Mouse (Mus musculus): Measurements from ENCODE around the gene Pitpnm2. TPM values are rescaled to one million over a fixed set of nuclear protein-coding genes. Genes with fewer than 3 reads are reported as not detected.

The Pitpnm2 gene
- polyA plus RNA-seq, 1 experiment: 4.0 TPM

- H3K4me3 ChIP-seq (ENCODE audit: insufficient read depth, poor library complexity, severe bottlenecking): no peak overlapping the region
- no peaks in the 10 kb centered on the region for H3K36me3 ChIP-seq (ENCODE audit: control insufficient read depth, insufficient read depth)
- H3ac ChIP-seq (ENCODE audit: control insufficient read depth, insufficient read length, low read depth): no peak overlapping the region
- TF ChIP-seq CEBPB (IDR thresholded peaks at IDR 0.05; ENCODE audit: low read depth): no peak
- no peak for TF ChIP-seq MYOD1 (IDR thresholded peaks at IDR 0.05; ENCODE audit: control insufficient read depth, insufficient read length, low read depth)
- TF ChIP-seq MAX (IDR thresholded peaks at IDR 0.05): no peak
- no peak for TF ChIP-seq MYOG (IDR thresholded peaks at IDR 0.05; ENCODE audit: control insufficient read depth, extremely low read depth, insufficient read length)
- TF ChIP-seq FOSL1 (IDR thresholded peaks at IDR 0.05; ENCODE audit: insufficient read depth, low read length, poor library complexity, severe bottlenecking): no peak
- TF ChIP-seq USF1 (IDR thresholded peaks at IDR 0.05; ENCODE audit: low read depth): no peak
- TF ChIP-seq CTCF (IDR thresholded peaks at IDR 0.05; ENCODE audit: control insufficient read depth, insufficient read depth, insufficient read length): no peak
- no peaks in the 10 kb centered on the region for H3K79me2 ChIP-seq (ENCODE audit: control insufficient read depth, insufficient read depth)
- H3K27me3 ChIP-seq (ENCODE audit: control insufficient read depth, insufficient read depth, insufficient read length): no peaks in the 10 kb centered on the region
- no peaks in the 10 kb centered on the region for H3K79me3 ChIP-seq (ENCODE audit: low read depth)
Measured at GRCm38 (mm10) chr5:124196082-124196481, 53.5 kb downstream of the Pitpnm2 start.

DNA sequence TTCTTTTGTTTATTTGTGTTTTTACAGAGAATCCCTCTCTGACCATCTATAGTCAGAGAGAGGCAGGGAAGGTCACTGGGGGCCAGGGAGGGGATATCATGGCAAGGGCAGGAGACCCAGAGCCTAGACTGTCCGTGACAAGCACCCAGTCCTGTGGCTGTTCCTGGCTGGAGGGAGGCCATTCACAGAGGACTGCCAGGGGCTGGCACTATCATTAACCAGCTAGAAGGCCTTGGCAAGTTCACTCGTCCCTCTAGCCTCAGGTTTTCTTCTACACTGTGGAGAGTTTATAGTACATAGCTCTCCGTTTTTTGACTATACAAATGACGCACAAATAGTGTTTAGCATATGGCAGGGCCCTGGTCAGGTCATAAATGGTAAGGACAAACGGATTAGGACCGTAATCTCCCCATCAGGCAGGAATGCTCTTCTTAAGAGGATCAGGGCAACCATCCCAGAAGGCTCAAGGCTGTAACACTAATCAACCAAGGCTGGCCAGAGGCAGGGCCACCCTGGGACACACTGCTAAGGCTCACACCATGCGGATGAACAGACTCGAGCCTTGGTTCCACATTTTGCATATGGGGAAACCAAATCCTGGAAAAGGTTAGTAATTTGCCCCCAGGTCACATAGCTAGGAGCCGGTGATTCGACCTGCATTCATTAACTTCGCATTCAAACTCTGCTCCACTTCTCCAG lies 55.0 kb downstream of the Pitpnm2 start:
- no peaks in the 10 kb centered on the region for H3K79me2 ChIP-seq (ENCODE audit: control insufficient read depth, insufficient read depth)
- TF ChIP-seq CTCF (IDR thresholded peaks at IDR 0.05; ENCODE audit: control insufficient read depth, insufficient read depth, insufficient read length): no peak
- H3K79me3 ChIP-seq (ENCODE audit: low read depth): no peaks in the 10 kb centered on the region
- no peak overlapping the region for H3ac ChIP-seq (ENCODE audit: control insufficient read depth, insufficient read length, low read depth)
- no peaks in the 10 kb centered on the region for H3K27me3 ChIP-seq (ENCODE audit: control insufficient read depth, insufficient read depth, insufficient read length)
- H3K4me3 ChIP-seq (ENCODE audit: insufficient read depth, poor library complexity, severe bottlenecking): no peak overlapping the region
- H3K36me3 ChIP-seq (ENCODE audit: control insufficient read depth, insufficient read depth): no peaks in the 10 kb centered on the region

DNA sequence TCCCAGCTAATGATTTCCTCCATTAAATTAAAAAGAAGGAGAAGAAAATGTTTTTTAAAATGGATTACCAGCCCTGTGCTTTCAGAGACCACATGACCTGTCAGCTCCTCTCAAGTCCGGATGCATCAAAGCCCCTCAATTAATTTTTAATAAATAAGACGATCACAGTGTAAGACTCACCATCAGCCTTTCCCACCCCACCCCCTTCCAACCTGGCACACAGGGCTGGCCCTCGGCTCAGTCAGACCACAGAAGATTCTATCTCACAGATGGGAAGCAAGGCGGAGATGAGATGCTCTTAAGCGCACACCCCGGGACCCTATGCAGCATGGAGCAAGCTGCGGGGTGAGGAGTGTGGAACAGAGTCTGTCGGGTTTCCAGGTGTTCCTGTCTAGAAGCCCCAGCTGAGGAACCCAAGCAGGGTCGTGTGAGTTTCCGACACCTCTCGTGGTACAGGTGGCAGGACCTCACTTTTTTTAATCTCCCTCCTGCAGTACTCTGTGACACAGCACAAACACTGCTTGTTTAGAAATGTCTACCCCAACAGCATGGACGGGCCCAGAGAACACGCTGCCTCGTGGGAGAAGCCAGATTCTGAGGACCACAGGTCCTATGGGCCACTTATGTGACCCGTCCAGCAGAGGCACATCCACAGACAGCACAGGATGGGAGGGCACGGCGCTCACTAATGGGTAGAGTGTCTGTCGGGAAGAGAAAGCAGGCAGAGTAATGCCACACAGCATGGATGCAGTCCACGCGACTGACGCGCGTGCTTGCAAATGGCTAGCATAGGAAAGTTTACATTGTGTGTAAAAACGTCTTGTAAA lies 56.1 kb downstream of the Pitpnm2 start:
- H3K27me3 ChIP-seq (ENCODE audit: control insufficient read depth, insufficient read depth, insufficient read length): no peaks in the 10 kb centered on the region
- H3K79me2 ChIP-seq (ENCODE audit: control insufficient read depth, insufficient read depth): no peaks in the 10 kb centered on the region
- TF ChIP-seq USF1 (IDR thresholded peaks at IDR 0.05; ENCODE audit: low read depth) (no peak), CTCF (IDR thresholded peaks at IDR 0.05; ENCODE audit: control insufficient read depth, insufficient read depth, insufficient read length) (no peak), FOSL1 (IDR thresholded peaks at IDR 0.05; ENCODE audit: insufficient read depth, low read length, poor library complexity, severe bottlenecking) (no peak), CEBPB (IDR thresholded peaks at IDR 0.05; ENCODE audit: low read depth) (no peak), MAX (IDR thresholded peaks at IDR 0.05) (no peak), MYOD1 (IDR thresholded peaks at IDR 0.05; ENCODE audit: control insufficient read depth, insufficient read length, low read depth) (no peak), MYOG (IDR thresholded peaks at IDR 0.05; ENCODE audit: control insufficient read depth, extremely low read depth, insufficient read length) (no peak)
- H3K79me3 ChIP-seq (ENCODE audit: low read depth): no peaks in the 10 kb centered on the region
- no peak overlapping the region for H3ac ChIP-seq (ENCODE audit: control insufficient read depth, insufficient read length, low read depth)
- H3K4me3 ChIP-seq (ENCODE audit: insufficient read depth, poor library complexity, severe bottlenecking): no peak overlapping the region
- H3K36me3 ChIP-seq (ENCODE audit: control insufficient read depth, insufficient read depth): no peaks in the 10 kb centered on the region

DNA sequence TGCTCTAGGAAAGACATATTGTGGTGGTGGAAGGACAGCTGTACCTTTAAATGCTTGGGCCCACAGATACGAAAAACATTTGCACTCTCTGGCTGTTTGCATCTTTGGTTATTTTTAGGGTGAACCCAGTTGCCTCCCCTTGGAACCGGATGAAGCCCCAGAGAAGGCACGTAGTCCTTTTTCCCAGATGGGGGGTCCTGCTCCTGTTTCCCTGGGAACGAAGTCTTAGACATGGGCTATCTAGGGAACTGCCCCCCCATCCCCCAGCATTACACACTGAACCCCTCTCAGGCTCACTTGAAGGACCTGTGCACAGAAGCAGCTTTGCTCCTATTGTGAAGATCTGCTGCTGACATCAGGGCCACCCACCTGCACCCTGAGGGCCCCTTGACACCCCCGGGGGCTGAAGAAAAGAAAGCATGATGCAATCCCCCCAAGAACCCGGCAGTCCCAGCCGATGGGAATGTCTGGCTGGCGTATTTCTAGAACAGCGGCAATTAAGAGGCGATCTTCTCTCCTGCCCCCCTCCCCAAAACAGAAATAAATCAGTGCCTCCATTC lies 56.8 kb downstream of the Pitpnm2 start:
- no peak overlapping the region for H3K4me3 ChIP-seq (ENCODE audit: insufficient read depth, poor library complexity, severe bottlenecking)
- no peaks in the 10 kb centered on the region for H3K27me3 ChIP-seq (ENCODE audit: control insufficient read depth, insufficient read depth, insufficient read length)
- TF ChIP-seq CTCF (IDR thresholded peaks at IDR 0.05; ENCODE audit: control insufficient read depth, insufficient read depth, insufficient read length) (no peak), MYOD1 (IDR thresholded peaks at IDR 0.05; ENCODE audit: control insufficient read depth, insufficient read length, low read depth) (no peak), MYOG (IDR thresholded peaks at IDR 0.05; ENCODE audit: control insufficient read depth, extremely low read depth, insufficient read length) (no peak), MAX (IDR thresholded peaks at IDR 0.05) (no peak), USF1 (IDR thresholded peaks at IDR 0.05; ENCODE audit: low read depth) (no peak)
- no peak overlapping the region for H3ac ChIP-seq (ENCODE audit: control insufficient read depth, insufficient read length, low read depth)
- H3K79me2 ChIP-seq (ENCODE audit: control insufficient read depth, insufficient read depth): no peaks in the 10 kb centered on the region
- H3K79me3 ChIP-seq (ENCODE audit: low read depth): no peaks in the 10 kb centered on the region
- H3K36me3 ChIP-seq (ENCODE audit: control insufficient read depth, insufficient read depth): no peaks in the 10 kb centered on the region

DNA sequence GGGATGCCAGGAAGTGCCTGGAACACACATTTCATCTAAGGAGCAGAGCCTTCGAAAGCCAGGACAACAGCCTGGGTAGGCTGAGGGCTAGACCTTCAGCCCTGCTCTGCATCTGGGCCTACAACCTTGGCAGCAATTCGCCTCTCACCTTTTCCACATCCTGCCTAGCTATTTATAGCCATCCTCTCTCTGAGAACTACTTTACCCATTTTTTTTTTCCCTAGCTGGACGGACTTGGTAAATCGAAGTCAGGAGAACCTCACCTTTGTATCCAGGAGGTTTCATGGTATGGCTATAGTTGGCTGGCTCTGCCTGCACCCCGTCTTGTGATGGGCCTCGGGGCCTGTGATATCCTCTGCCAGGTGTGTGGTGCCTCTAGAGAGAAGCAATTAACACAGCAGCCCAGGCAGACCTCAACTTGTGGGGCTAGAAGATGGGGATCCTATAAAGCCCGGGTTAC lies 57.3 kb downstream of the Pitpnm2 start:
- H3K27me3 ChIP-seq (ENCODE audit: control insufficient read depth, insufficient read depth, insufficient read length): no peaks in the 10 kb centered on the region
- H3K79me3 ChIP-seq (ENCODE audit: low read depth): no peaks in the 10 kb centered on the region
- H3K4me3 ChIP-seq (ENCODE audit: insufficient read depth, poor library complexity, severe bottlenecking): no peak overlapping the region
- H3K36me3 ChIP-seq (ENCODE audit: control insufficient read depth, insufficient read depth): no peaks in the 10 kb centered on the region
- no peaks in the 10 kb centered on the region for H3K79me2 ChIP-seq (ENCODE audit: control insufficient read depth, insufficient read depth)
- no peak for TF ChIP-seq CEBPB (IDR thresholded peaks at IDR 0.05; ENCODE audit: low read depth)
- no peak for TF ChIP-seq MYOD1 (IDR thresholded peaks at IDR 0.05; ENCODE audit: control insufficient read depth, insufficient read length, low read depth)
- no peak for TF ChIP-seq CTCF (IDR thresholded peaks at IDR 0.05; ENCODE audit: control insufficient read depth, insufficient read depth, insufficient read length)
- no peak for TF ChIP-seq MAX (IDR thresholded peaks at IDR 0.05)
- no peak for TF ChIP-seq USF1 (IDR thresholded peaks at IDR 0.05; ENCODE audit: low read depth)
- TF ChIP-seq MYOG (IDR thresholded peaks at IDR 0.05; ENCODE audit: control insufficient read depth, extremely low read depth, insufficient read length): no peak
- TF ChIP-seq FOSL1 (IDR thresholded peaks at IDR 0.05; ENCODE audit: insufficient read depth, low read length, poor library complexity, severe bottlenecking): no peak
- H3ac ChIP-seq (ENCODE audit: control insufficient read depth, insufficient read length, low read depth): no peak overlapping the region
